Mouse (Mus musculus): ENCODE measurements around the gene Abcc3.

DNA sequence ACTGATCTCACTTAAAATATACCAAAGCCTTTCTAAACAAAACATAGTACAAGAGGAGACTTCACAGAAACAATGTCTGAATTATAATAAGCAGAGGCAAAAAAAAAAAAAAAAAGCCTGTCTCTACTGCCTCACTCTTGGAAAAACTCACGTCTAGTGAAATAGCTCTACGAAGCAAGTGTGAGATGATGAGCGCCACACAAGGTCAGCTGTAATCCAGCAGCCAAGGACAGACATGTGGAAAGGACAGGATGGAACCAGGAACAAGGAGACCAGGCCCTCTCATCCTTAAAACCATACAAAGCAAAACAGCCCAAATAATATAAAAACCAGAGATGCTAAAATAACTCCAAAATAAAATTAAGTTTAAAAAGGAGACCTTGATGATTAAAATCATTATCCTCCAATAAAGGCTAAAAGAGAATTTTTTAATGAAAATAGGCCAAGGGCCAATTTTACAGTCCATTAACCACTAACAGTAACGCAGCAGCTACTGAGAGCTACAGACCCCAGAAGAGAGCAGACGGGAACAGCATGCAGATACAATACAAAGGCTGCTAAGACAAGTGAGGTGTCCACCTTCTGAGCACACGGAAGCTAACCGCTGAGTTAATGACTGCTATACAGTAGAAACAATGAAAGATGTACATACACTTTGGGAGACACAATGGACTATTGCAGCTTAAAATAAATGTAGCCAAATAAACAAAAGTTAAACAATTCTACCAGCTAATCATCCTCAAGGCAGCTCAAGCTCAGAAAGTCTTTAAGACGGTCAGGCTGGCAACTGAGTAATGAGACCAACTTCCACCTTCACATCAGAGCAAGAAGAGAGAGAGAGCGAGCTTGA, 97.6 kb downstream of the Abcc3 start:
- TF ChIP-seq CTCF (IDR thresholded peaks at IDR 0.05; ENCODE audit: borderline replicate concordance, insufficient read depth, low read length) (no peak), POLR2A (IDR thresholded peaks at IDR 0.05; ENCODE audit: low read depth, low read length) (no peak)

Measured in embryonic fibroblast, embryonic 13.5 days (primary cell).